Mouse (Mus musculus) olfactory bulb, adult 2 months (tissue): ENCODE measurements around the gene Ankdd1b.

Experiments
- CTCF ChIP-seq: fragments of 200-500 bp; IDR thresholded peaks from 2 replicates; pipeline ENCODE4 v1.5.1; 2012; ENCODE audit warnings: low read depth, mild to moderate bottlenecking, low read length, moderate library complexity; ENCODE audit not compliant: insufficient read depth
- POLR2A ChIP-seq: fragments of 200-500 bp; IDR thresholded peaks from 2 replicates; pipeline ENCODE4 v1.6.1; 2012; ENCODE audit warnings: mild to moderate bottlenecking, low read depth, low read length, moderate library complexity; ENCODE audit not compliant: insufficient read depth

GRCm38 (mm10) chr13:96458606-96459005 is 12.4 kb downstream of the Ankdd1b start:
- TF ChIP-seq CTCF, result no peak
- TF ChIP-seq POLR2A, result no peak
